Mouse (Mus musculus) adrenal gland, adult (tissue): ENCODE measurements around the gene Tas2r134.

Experiments
- DNase-seq, 2 experiments: peaks; one replicate each; pipeline ENCODE4 v3.0.0; 2022 to 2023; ENCODE audit warnings: low spot score in 1 of 2; ENCODE audit not compliant: inconsistent age in 2 of 2

Tas2r134 gene

DNA sequence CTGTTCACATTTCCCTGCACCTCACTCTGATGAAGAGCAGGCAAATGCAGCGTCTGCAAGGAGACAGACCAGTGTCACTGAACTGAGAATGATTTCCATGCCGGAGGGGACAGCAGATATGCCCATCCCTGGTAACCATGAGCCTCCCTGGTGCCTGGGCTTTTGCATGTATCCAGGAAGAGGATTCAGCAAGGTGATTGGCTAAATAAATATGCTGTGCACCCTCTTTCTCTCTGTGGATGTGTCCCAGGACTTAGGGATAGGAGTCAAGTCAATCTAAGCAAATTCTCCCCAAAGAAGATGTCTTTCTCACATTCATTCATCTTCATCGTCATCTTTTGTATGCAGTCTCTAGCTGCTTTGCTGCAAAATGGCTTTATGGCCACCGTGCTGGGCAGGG lies at the start of gene Tas2r134:
TSS of gene Tas2r134 (plus strand) at position 301 of the 400 bp plus-strand sequence.
- no peak for DNase-seq

DNA sequence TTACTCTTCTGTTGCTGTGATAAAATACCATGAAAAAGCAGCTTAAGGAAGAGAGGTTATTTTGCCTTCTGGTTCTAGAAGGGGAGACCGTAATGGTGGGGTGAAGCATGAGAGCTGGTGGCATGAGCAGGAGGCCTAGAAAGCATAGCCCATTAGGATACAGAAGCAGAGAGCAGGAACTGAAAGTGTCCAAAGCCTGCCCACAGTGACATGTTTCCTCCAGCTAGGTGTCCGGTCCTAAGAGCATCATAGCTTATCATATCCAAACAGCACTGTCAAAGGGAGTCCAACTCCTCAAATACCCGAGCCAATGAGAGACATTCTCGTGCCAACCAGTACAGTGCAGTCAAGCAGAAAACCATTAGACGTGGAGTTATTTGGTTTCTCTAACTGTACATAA lies 47.5 kb upstream of the Tas2r134 start:
- DNase-seq, result no peak

DNA sequence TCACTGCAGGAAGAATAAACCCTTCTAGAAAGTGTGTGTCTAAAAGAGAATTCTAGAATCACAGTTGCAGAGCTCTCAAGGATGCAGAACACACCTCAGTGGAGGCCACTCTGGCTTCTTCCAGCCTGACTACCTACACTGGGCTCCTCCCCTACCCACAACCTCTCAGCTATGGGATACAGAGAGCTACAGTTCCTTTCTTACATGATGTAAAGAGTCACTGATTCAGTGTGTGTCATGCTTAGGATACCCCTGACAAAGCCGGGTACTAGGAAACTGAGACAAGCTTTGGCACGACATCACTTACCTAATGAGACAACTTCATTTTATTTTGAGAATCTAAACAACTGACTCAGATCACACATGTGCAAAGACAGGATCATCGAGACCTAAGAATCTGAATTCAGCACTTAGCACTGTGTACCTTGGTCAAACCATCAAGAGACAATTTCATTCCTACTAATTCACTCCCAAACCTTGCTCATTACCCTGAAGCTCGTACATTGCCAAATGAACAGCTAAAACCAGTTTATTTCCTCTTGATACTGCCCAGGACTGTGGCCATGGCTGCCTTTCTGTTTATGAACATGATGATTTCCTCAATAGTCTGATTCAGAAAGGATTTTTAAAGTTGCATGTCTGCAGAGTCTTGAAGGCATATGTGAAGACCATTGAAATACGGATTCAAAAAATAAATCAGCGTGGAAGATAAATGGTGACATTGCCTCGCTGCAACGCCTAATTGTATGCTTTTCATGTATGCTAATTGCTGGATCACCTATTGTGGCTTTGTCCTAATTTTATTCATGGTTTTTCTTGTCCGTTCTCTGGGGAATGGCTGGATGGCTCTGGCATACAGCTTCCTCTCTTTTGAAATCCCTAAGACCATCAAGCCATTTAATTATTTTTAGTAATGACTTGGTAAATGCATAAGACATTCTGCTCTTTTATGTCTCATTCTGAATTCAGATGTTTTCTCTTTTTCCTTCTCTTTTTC lies 43.0 kb upstream of the Tas2r134 start:
- DNase-seq, result no peak

DNA sequence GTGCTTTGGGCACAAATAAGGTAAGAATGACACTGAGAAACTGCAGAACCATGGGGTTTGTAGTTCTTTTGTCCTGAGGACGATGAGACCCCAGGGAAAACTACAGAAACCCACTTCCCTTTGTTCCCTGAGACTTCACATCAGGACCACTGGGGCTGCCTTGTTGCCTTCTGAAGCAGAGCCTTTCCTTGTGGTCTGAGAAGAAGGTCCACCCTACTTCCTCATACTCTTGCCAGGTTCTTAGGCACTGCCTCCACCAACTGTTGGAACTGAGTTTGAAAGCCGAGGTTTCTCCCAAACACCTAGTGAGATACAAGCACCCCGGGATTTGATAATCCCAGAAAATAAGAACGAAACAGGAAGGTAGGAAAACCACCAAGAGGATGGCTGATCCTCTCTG lies 39.0 kb upstream of the Tas2r134 start:
- DNase-seq, result no peak

DNA sequence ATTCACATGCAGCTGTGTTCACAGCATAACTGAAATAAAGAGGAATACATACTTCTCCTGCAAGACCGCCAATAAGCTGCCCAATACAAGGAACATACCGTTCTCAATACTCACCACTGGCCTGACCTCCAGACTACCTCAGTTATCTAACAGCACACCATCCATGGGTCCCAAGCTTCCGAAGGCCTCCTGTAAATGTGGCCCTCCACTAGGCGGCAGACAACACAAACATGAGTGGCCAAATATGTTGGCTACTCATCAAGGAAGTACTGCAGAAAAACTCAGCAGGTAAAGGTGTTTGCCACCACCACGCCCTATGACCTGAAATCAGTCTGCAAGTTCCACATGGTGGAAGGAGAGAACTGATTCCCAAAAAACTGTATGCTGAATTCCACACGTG lies 38.4 kb upstream of the Tas2r134 start:
- peak in 1 of 2 experiments; percentile 28 for DNase-seq

- DNase-seq, result no peak
Observed at GRCm38 (mm10) chr2:51589627-51590026, 37.7 kb upstream of the Tas2r134 start.

DNA sequence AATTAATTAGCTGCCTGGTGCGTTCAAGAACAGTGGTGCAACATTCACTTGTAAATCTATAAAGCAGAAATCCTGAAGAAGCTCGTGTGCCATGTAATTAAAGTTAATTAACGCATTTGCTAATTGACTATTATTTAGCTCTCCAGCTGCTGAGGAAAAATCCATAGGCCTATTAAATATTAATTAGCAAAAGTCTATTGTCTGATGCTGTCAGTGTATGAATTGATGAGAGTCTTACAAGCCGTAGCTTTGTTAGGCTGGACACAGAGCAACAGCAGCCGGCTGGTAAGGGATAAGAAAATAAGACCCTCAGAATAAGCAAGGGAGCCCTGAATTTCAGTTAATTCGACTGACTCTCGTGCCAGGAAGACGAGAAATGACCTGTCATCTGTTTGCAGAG lies 37.0 kb upstream of the Tas2r134 start:
- DNase-seq, result no peak

DNA sequence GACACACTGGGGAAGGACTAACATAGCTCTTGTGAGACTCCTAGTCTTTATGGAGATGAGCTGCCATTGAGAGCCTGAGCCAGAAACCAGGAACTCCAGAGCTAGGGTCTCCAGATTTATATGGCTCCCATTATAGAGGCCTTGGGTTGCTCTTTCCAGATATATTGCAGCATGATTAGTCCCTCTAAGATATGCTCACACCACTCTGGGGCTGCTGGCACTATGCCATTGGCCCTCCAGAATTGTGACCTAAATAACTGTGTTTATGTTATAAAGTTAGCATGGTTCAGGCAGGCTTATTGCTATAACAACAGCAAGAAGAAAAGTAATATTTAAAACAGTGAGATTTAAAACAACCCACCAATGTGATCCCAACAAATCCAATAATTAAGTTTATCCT lies 35.2 kb upstream of the Tas2r134 start:
- no peak for DNase-seq

DNA sequence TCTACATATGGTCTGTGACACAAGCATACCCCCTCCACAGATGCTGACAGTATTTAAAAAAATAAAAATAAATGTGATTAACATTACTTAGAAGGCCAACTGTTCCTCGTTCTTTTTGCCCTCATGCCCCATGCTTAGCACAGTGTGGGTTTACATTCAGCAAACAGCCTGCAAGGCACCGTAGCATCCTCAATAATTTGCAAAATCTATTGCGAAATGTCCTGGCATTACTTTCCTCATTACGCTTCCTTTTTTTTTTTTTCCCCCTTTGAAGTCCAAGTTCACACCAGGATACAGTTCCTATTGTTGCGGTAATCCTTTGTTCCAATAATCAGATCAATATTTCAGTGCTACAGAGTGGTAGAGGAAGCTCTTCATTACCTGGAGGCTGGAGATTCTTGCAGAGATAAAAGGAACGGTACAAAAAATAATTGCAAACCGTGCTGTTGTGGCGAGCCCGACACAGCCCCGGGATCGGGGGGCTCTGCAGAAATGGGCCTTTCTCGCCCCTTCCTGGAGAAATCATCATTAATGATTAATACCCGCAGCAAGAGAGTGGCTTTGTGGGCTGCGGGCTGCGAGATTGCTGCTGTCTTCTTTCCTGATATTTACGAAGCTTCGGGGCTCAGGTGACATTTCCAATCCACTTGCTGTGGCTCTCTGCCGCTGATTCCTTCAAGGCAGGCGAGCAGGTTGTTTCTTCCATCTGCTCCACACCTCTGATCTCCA lies 27.7 kb upstream of the Tas2r134 start:
- DNase-seq, result no peak

GRCm38 (mm10) chr2:51600202-51600487 lies 27.2 kb upstream of the Tas2r134 start:
- DNase-seq, result no peak

GRCm38 (mm10) chr2:51600873-51601272 lies 26.4 kb upstream of the Tas2r134 start:
- DNase-seq, result no peak

GRCm38 (mm10) chr2:51610305-51610704 lies 17.0 kb upstream of the Tas2r134 start:
- no peak for DNase-seq

- no peak for DNase-seq
Observed at GRCm38 (mm10) chr2:51610897-51611296, 16.4 kb upstream of the Tas2r134 start.

- DNase-seq, result peak in 1 of 2 experiments; percentile 32
Observed at GRCm38 (mm10) chr2:51613716-51614115, 13.6 kb upstream of the Tas2r134 start.

DNA sequence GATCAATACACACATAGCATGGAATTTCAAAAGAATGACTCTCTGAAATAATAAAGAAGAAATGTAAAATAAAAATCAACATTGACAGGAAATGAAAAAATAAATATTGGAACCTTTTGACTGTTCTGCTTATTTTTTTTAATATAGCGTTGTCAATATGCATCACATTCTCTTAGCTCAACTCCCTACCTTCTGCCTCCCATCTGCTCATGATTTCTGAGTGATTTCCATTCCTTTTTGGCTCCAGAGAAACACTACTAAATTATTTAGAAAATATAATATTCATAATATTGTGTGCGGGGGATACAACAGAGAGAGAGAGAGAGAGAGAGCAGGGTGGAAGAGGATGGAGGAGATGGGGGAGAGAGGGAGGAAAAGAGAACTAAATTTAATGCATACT lies 5.4 kb upstream of the Tas2r134 start:
- no peak for DNase-seq

- no peak for DNase-seq
Observed at GRCm38 (mm10) chr2:51626007-51626406, 1.3 kb upstream of the Tas2r134 start.

DNA sequence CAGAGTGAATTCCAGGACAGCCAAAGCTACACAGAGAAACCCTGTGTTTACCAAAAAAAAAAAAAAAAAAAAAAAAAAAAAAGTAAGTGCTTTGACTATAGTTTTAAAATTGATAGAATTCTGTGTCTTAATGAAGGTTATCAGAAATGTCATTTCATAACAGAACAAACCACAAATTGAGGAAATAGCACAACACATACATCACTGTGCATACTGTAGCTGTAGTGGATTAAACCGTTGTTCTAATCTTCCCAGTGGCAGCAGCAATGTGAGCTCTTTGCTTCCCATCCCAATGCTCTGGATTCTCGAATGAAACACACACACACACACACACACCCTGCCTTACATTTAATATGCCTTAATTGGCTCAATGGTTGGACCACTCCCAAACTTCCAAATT lies 4.1 kb downstream of the Tas2r134 start:
- no peak for DNase-seq

DNA sequence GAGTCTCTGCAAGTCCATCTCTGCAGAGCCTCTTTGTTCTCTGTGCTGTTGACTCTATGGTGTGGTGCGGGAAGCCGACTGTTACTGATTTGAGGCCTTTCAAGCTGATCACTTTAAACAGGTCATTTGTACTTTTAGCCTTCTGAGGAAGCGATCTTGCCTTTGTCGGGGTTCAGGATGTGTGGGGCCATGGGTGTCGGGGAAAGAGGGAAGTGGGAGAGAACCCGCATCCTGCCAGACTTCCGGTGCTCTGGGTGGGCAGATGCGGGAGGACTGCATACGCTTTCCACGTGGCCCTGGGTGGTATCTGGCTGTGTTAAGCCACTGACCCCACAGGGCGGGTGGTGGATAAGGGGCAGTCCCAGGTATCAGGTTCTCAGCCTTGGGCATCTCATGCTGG lies 10.4 kb downstream of the Tas2r134 start:
- DNase-seq, result no peak

DNA sequence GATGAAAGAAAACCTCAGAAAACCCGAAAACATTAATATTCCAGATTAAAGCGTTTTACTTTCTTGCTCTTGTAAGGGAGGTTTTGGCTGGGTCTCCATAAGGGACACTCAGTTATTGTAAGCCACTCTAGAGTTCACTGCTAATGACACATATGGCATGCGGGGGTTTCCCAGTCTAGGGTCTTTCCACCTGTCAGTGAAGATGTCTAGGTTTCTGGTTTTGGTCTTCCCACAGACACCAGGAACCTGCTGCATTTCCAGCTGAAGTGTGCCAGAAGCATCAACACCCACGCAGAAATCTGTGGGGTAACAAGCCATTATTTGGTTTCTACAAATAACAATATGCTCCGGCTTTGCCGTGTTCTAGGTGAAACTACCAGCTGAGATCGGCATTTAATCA lies 14.3 kb downstream of the Tas2r134 start:
- DNase-seq, result no peak

- peak; percentile 39 to 85 for DNase-seq
Observed at GRCm38 (mm10) chr2:51643244-51644139, 16.2 kb downstream of the Tas2r134 start.

GRCm38 (mm10) chr2:51647972-51648371 lies 20.7 kb downstream of the Tas2r134 start:
- DNase-seq, result no peak
